Mouse (Mus musculus) C2C12 (cell line): ENCODE measurements around the gene Megf11. TPM values are rescaled to one million over a fixed set of nuclear protein-coding genes. Genes with fewer than 3 reads are reported as not detected.

Experiments
- H3K27me3 ChIP-seq: one replicate; pipeline ENCODE4 v1.6.1; 2011; ENCODE audit not compliant: control insufficient read depth, insufficient read depth, insufficient read length
- H3K36me3 ChIP-seq: one replicate; pipeline ENCODE4 v1.6.1; 2011; ENCODE audit not compliant: control insufficient read depth, insufficient read depth
- H3K4me3 ChIP-seq: one replicate; pipeline ENCODE4 v1.5.1; 2011; ENCODE audit warnings: mild to moderate bottlenecking, control low read depth; ENCODE audit not compliant: poor library complexity, insufficient read depth, severe bottlenecking
- H3K79me2 ChIP-seq: one replicate; pipeline ENCODE4 v1.6.1; 2011; ENCODE audit not compliant: control insufficient read depth, insufficient read depth
- H3K79me3 ChIP-seq: one replicate; pipeline ENCODE4 v1.6.1; 2011; ENCODE audit warnings: low read depth, control low read depth
- H3ac ChIP-seq: one replicate; pipeline ENCODE3; 2011; ENCODE audit warnings: low read depth; ENCODE audit not compliant: control insufficient read depth, insufficient read length
- CEBPB ChIP-seq: IDR thresholded peaks from one replicate; pipeline ENCODE4 v1.6.1; 2011; ENCODE audit warnings: low read depth, mild to moderate bottlenecking, control low read depth, moderate library complexity
- CTCF ChIP-seq: IDR thresholded peaks from one replicate; pipeline ENCODE4 v1.5.1; 2011; ENCODE audit not compliant: control insufficient read depth, insufficient read depth, insufficient read length
- FOSL1 ChIP-seq: IDR thresholded peaks from one replicate; pipeline ENCODE4 v1.8.0; 2011; ENCODE audit warnings: mild to moderate bottlenecking, low read length; ENCODE audit not compliant: poor library complexity, insufficient read depth, severe bottlenecking
- MAX ChIP-seq: IDR thresholded peaks from one replicate; pipeline ENCODE4 v1.6.1; 2011; ENCODE audit warnings: mild to moderate bottlenecking, control low read depth
- MYOD1 ChIP-seq: IDR thresholded peaks from one replicate; pipeline ENCODE4 v1.6.1; 2011; ENCODE audit warnings: low read depth; ENCODE audit not compliant: control insufficient read depth, insufficient read length
- MYOG ChIP-seq: IDR thresholded peaks from one replicate; pipeline ENCODE4 v1.6.1; 2011; ENCODE audit not compliant: control insufficient read depth, insufficient read length; ENCODE audit errors: extremely low read depth
- USF1 ChIP-seq: IDR thresholded peaks from one replicate; pipeline ENCODE4 v1.6.1; 2011; ENCODE audit warnings: low read depth, mild to moderate bottlenecking, control low read depth, moderate library complexity
- long read RNA-seq, 2 experiments: library from polyadenylated mRNA; unstranded; transcript quantifications; one replicate each; pipeline ENCODE4 v2.0.0; 2019 to 2020
- polyA plus RNA-seq: library from polyadenylated mRNA; unstranded; fragments of >200 nt; fragmentation: generic; extraction: Trizol; gene quantifications from one replicate; pipeline ENCODE4 v1.2.1, GENCODE M21; 2012; ENCODE audit warnings: missing spikeins

Megf11 gene
- polyA plus RNA-seq, result 0.07 TPM
- long read RNA-seq, experiment 1, result 0 reads
- long read RNA-seq, experiment 2, result 0 reads

- H3K4me3 ChIP-seq, result no peak within 1 kb of the TSS
- no peaks in the 10 kb centered on the region for H3K79me3 ChIP-seq
- no peak within 1 kb of the TSS for H3ac ChIP-seq
- no peaks in the 10 kb centered on the region for H3K36me3 ChIP-seq
- no peaks in the 10 kb centered on the region for H3K79me2 ChIP-seq
- TF ChIP-seq USF1 (no peak), MYOG (no peak), CEBPB (no peak), MAX (no peak), FOSL1 (no peak), CTCF (no peak), MYOD1 (no peak)
- H3K27me3 ChIP-seq, result peaks cover 61% of the 10 kb centered on the region
Measured at GRCm38 (mm10) chr9:64385511-64386465, at the start of gene Megf11. Gene Megf11, plus strand, starts transcription at chr9:64385626.

GRCm38 (mm10) chr9:64335825-64336224 is 49.6 kb upstream of the Megf11 start:
- no peaks in the 10 kb centered on the region for H3K79me3 ChIP-seq
- TF ChIP-seq USF1 (no peak), MYOG (no peak)
- no peak overlapping the region for H3ac ChIP-seq
- no peaks in the 10 kb centered on the region for H3K36me3 ChIP-seq
- H3K27me3 ChIP-seq, result no peaks in the 10 kb centered on the region
- no peak overlapping the region for H3K4me3 ChIP-seq
- no peaks in the 10 kb centered on the region for H3K79me2 ChIP-seq

- Histone ChIP-seq H3ac (no peak overlapping the region), H3K79me3 (no peaks in the 10 kb centered on the region), H3K36me3 (no peaks in the 10 kb centered on the region), H3K27me3 (no peaks in the 10 kb centered on the region), H3K4me3 (no peak overlapping the region), H3K79me2 (no peaks in the 10 kb centered on the region)
- no peak for TF ChIP-seq CTCF
- TF ChIP-seq USF1, result no peak
- TF ChIP-seq MYOD1, result no peak
- no peak for TF ChIP-seq MAX
- TF ChIP-seq CEBPB, result no peak
- TF ChIP-seq FOSL1, result no peak
- TF ChIP-seq MYOG, result no peak
Measured at GRCm38 (mm10) chr9:64339361-64339760, 46.1 kb upstream of the Megf11 start.

- H3ac ChIP-seq, result peak overlapping the region; percentile 78
- no peaks in the 10 kb centered on the region for H3K36me3 ChIP-seq
- peak overlapping the region; percentile 40 for H3K4me3 ChIP-seq
- no peaks in the 10 kb centered on the region for H3K79me2 ChIP-seq
- H3K27me3 ChIP-seq, result peaks cover 2% of the 10 kb centered on the region
- H3K79me3 ChIP-seq, result no peaks in the 10 kb centered on the region
- no peak for TF ChIP-seq CTCF
- no peak for TF ChIP-seq CEBPB
- no peak for TF ChIP-seq FOSL1
- no peak for TF ChIP-seq MYOD1
- no peak for TF ChIP-seq MAX
- TF ChIP-seq MYOG, result no peak
- TF ChIP-seq USF1, result no peak
Measured at GRCm38 (mm10) chr9:64340351-64341253, 44.8 kb upstream of the Megf11 start.

- peak within 1 kb of the TSS; percentile 40 for H3K4me3 ChIP-seq
- H3K79me2 ChIP-seq, result no peaks in the 10 kb centered on the region
- H3K36me3 ChIP-seq, result no peaks in the 10 kb centered on the region
- H3K79me3 ChIP-seq, result no peaks in the 10 kb centered on the region
- no peak for TF ChIP-seq USF1
- TF ChIP-seq MYOG, result no peak
- TF ChIP-seq CTCF, result no peak
- TF ChIP-seq FOSL1, result no peak
- no peak for TF ChIP-seq CEBPB
- no peak for TF ChIP-seq MAX
- no peak for TF ChIP-seq MYOD1
- H3ac ChIP-seq, result peak within 1 kb of the TSS; percentile 78
- H3K27me3 ChIP-seq, result peaks cover 3% of the 10 kb centered on the region
Measured at GRCm38 (mm10) chr9:64341254-64341566, 44.2 kb upstream of the Megf11 start, which contains the start of gene Dis3l. Gene Dis3l, minus strand, starts transcription at chr9:64341288.
